Mouse (Mus musculus) myocyte (in vitro differentiated cells): ENCODE measurements around the gene Crocc2.

Experiments used
- E2F4 ChIP-seq: IDR thresholded peaks from one replicate; pipeline ENCODE4 v1.6.1; 2011; ENCODE audit warnings: mild to moderate bottlenecking, control low read depth, moderate library complexity; ENCODE audit not compliant: insufficient read depth
- MYOG ChIP-seq, 3 experiments: IDR thresholded peaks; one replicate each; pipeline ENCODE4 v1.6.1; 2011; ENCODE audit warnings: control low read depth in 2 of 3, low read depth in 2 of 3, mild to moderate bottlenecking in 2 of 3; ENCODE audit not compliant: insufficient read length in 2 of 3, control insufficient read depth in 1 of 3, insufficient read depth in 1 of 3
- POLR2A ChIP-seq: IDR thresholded peaks from one replicate; pipeline ENCODE4 v1.6.1; 2011; ENCODE audit warnings: low read depth, mild to moderate bottlenecking, control low read depth, moderate library complexity; ENCODE audit not compliant: insufficient read length
- POLR2AphosphoS2 ChIP-seq: IDR thresholded peaks from one replicate; pipeline ENCODE4 v1.6.1; 2011; ENCODE audit warnings: low read depth, control low read depth; ENCODE audit not compliant: insufficient read length
- REST ChIP-seq: IDR thresholded peaks from one replicate; pipeline ENCODE4 v1.6.1; 2011; ENCODE audit warnings: mild to moderate bottlenecking, control low read depth, moderate library complexity; ENCODE audit not compliant: insufficient read depth, insufficient read length
- TCF3 ChIP-seq: IDR thresholded peaks from one replicate; pipeline ENCODE4 v1.6.1; 2011; ENCODE audit warnings: low read depth, control low read depth; ENCODE audit not compliant: insufficient read length

DNA sequence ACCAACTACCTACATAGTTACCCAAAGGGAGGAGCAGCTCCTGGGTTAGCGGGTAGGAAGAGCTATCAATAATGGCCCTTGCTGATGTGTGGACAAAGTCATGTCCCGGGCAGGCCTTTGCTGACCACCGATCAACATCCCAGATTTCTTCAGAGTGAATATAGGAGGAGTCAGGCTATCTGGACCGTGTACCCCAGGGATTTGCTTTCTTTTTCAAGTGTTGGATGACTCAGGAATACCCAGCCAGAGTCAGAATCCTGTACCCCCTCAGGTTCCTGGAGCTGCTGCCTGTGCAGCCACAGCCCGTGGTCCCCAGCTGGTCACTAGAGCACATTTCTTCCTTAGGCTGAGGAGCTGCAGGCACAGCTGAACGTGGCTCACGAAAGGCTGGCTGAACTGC is 43.9 kb downstream of the Crocc2 start:
- TF ChIP-seq TCF3 (no peak), REST (no peak), E2F4 (no peak), MYOG (IDR thresholded peaks at IDR 0.05; ENCODE audit: control insufficient read depth in 1 of 3, insufficient read depth in 1 of 3, insufficient read length in 2 of 3, low read depth in 2 of 3) (no peak), POLR2A (no peak), POLR2AphosphoS2 (no peak)
